Mouse (Mus musculus) layer of hippocampus, adult 9-11 months (tissue): ENCODE measurements around the gene Rab35.

Experiments
- DNase-seq: peaks from one replicate; pipeline ENCODE4 v3.0.0; 2022

The Rab35 gene

DNA sequence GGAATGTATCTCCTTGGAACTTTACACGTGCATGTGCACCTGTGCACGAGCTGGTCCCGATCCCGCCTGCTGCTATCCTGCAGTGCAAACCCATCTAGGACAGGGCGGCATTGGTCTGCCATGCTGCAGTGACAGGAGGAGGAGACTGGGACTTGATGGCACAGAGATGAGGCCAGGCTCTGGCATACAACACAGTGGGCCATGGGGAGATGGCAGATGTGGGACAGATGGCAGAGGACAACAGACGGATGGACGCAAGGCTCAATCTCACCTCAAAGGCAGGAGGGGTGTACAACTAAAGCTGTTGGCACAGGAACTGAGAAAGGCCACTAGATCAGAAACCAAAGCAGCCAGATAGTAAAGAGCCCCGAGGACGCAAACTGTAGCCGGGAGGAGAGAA lies 19.2 kb downstream of the Rab35 start:
- DNase-seq: no peak

DNA sequence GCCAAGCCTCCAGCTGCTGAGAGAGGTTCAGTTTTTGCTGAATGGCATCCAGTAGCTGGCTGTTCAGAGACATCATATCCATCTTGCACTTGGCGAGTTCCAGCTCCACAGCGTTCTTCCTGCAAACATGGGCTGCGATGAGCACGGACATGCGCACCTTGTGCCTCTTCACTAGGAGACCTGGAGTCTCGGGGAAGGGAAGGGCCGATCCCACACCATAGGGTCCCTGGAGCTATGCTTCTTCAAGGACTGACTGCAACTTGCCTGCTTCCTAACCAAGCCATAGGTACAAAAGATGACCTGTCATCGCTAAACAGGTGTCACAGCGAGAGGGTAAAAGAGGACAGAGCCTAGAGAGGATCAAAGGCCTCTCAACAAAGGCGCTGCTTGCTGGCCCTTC lies 20.1 kb downstream of the Rab35 start:
- DNase-seq: no peak

DNA sequence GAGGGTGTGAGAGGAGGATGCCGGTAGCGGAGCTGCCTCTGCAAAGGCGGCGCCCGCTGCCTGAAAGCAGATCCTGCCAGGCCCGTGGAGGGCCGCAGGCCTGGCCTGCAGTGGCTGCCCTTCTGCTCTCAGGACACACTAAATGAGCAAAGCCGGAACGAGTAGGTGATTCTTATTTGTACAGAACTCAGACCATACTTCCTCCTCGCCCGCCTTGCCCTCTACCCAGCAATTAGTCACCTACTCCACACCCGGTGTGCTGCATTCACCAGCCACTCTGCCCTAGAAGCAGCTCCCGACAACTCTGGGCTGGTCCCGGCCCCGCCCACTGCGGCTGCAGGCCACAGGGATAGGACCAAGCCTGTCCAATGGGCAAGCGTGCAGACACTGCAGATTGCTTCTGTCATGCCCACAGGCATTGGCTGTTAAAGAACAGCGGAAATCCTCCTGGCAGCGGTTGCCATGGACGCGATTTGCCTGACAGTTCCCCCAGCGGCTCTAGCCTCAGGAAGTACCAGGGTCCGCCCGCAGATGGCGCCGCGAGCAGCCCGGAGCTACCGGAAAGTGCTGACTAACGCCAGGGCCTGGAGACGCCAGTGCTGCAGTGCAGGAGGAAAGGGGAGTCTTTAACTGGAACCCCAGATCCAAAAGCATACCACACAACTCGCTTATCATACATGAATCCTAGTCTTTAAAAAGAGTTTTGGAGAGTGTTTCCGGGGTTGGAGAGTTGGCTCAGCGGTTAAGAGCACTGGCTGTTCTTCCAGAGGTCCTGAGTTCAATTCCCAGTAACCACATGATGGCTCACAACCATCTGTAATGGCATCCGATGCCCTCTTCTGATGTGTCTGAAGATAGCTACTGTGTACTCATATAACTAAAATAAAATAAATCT lies 21.2 kb downstream of the Rab35 start:
- DNase-seq: peak; percentile 100

DNA sequence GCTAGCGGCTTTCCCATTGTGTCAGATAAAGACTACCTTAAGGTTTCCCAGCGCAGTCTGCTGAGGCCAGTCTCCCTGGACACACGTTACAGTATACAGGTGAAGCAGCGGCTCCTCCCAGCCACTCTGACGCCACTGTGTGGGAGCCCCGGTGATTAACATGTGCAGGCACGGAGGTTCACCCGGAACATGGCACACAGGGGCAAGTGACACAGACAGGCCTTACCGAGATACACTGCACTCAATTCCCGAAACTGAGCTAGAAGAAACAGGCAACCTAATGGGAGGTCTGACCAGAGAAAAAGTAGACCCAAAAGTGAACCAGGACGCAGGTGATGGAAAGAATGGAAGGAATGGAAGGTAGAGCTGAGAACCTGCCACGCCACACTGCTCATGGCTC lies 22.1 kb downstream of the Rab35 start:
- DNase-seq: no peak

DNA sequence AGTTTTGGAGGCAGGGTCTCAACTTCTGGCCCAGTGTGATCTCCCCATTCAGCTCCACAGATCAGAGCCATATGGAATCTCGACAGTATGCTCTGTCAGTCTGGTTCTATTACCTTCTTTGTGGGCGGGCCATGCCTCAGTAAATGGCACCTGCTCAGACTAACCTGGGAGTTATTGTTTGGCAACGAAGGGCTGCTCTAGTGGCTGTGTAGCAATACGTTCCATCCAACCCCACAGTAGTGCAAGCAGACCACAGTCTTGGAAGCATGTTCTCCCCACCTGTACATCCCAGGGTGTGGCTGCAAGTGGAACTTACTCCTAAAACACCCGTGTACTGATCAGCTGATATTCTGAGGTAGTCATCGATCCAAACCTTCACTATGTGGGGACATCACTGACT lies 25.0 kb downstream of the Rab35 start:
- no peak for DNase-seq

DNA sequence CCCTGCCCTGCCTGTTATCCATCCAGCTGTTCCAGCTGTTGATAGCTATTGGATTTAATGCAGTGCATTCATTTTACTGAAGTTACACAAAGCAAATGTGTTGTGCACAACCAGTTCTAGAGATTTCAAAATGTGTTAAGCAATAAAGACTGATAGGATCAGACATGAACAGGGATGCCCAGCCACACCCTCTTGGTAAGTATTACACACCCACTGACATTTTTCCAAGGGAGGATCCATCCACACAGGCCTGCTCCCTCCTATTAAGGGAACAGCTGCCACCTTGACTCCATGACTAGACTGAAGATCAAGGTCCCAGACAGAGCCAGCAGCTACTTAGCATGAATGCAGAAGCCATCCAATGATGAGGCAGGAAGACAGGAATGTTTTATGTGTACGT lies 25.5 kb downstream of the Rab35 start:
- no peak for DNase-seq

DNA sequence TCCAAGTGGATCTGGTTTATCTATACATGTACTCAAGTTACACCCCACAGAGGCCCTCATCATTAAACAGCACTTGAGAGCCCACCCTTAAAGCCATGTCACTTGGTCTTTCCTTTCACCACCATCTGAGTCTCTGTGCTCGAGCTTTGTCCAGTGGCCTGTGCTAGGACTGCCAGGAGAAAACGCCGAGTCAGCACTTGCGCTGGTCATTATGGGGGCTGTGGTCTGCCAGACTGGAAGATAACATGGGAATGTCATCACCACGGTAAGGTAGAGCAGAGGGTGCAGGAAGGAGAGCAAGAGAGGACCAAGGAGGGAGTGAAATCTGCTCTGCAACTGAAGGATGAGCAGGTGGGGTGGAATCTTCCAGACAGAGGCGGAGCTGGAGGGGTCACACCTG lies 26.6 kb downstream of the Rab35 start:
- no peak for DNase-seq

DNA sequence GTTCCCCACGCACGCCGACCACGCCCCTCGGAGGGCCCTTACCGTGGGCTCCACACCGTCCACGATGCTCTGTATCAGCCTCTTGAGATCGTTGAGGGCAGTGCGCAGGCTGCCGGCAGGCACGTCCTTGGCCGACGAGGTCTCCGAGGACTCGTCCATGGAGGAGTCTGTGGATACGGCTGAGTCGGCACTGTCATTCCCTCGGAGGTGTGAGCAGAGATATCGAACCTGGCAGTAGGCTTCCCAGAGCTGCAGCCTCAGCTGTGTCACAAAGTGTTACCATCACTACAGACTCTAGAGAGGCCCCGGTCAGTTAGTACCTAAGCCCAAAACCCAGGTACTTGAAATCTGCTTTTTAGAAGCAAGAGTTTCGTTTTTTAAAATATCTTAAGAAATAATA lies 30.9 kb downstream of the Rab35 start:
- DNase-seq: no peak

DNA sequence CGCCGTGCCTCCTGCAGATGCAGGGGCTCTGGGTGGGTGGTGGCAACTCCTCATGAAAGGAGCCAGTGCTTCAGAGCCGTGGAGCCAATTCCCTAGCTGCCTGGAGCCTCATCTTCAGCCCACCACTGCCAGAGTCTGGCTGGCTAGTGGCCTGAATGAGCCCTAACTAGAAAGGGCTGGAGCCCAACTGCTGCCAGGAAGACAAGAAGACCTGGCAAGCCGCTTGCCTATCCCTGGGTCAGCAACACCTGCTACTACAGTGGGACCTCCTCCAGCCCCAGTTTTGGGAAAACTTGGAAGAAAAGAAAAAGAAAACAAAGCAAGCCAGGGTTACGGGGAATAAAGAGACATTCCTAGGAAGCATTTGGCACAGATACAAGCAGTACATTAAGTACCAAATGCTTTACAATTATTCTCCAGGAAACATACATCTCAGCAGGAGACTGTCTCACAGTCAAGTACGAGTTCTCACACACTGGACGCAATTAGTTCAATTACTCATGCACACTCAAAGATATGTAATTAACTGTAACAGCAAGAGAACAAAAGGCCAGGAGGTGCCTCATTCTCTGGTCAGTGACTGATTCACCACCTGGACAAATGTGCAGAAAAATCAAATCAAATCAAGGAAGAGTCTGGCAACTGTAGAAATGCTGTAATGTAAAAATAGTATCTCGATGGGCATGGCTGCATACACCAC lies 34.8 kb downstream of the Rab35 start:
- DNase-seq: no peak

DNA sequence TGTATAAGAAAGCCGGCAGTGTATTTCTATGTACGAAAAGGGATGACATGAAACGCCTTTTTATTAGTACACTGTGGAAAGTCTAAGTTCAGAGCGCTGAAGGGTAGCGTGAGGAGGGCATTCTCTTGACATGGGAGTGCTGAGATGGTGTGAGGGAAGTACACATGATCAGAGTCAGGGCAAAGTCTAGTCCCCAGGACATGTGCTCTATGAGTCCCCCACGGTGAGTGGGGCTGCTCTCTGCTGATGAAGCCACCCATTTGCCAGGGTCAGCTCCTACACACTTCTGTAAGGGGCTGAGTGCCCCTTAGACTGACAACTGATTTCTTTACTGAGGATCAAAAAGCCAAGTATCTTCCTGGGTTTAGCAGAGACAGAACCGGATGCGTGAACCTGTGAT lies 35.5 kb downstream of the Rab35 start:
- DNase-seq: no peak

DNA sequence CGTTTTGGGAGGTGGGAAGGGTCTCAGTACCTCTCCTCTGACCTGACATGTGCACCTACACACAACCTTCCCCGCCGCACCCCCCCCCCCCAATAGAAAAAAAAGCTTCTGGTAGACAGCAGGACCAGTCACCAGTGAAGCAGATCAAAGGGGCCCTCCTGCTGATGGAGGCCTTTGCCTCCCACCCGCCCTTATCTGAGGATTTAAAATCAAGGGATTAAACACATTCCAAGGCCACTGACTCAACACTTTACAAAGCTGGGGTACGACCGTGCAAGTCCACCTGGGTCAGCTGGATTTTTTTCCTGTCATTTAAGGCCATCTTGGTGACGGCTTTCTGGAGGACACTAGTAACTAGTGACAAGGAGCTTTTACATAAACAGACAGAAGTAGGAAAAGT lies 36.2 kb downstream of the Rab35 start:
- DNase-seq: no peak

DNA sequence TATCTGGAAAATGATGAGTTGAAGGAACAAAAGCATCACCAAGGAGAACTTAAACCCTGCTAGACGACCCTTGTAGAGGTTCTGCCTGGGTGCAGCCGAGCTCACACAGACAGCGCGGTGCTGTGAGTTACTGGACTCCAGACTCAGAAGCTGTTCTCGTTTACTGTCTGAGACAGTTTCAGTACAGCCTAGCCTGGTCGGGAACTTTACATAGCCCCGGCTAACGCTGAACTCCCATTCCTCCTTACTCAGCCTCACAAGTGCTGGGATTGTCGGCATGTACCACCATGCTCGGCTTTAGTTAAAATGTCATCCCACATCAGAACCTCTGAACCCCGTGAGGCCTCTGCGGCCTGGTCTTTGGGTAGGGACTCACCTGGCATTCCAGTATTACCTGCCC lies 37.3 kb downstream of the Rab35 start:
- no peak for DNase-seq

DNA sequence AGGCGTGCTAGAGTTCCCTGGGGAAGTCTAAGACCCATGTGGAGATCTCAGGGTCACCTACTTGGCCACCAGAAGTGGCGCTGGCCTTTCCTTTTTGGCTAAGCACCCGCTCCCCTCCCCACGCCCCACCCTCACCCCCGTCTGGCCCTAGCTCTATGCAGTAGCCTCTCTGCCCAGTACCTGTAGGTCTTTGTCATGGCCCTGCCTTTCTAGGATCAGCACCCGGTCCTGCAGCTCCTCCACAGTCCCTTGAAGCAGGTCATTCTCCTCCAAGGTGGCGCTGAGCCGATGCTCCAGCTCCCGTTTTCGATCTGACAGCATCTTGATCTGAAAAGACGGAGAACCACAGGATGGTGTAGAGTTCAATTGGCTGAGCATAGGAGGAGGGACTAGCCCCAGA lies 38.3 kb downstream of the Rab35 start:
- DNase-seq: no peak

DNA sequence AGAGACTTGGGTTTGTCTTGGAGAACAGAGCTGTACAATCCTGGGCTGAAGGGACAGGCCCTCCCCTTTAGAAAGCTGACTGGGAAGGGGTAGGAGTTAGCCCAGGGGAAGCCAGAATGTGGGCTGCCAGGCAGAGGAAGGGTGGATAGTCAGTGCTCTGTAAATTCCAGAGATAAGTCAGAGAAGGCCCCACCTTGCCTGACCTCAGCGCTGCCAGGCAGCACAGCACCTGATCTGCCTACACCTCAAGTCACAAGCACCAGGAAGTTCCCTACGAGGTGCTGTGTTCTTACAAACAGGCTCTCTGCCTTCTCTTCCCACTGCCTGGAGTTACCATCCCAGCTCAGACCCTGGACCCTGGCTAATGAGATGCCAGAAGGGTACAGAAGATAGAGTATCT lies 38.7 kb downstream of the Rab35 start:
- no peak for DNase-seq

DNA sequence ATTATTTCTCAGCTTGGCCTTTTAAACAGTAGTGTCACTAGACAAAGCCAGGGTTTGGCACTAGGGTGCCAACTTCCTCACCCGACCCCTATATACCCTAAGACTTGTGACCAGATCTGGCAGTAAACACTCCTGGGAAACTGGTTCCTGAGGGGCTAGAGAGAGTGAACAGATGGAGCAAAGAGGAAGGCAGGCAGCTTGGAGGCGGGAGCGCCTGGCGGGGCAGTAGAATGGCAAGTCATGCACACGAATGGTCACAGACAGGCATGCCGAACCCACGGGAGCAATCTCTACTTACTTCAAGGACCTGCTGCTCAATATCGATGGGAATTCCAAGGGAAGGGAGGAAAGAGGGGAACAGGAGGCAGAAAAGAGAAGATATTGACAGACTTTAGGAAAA lies 40.1 kb downstream of the Rab35 start:
- DNase-seq: no peak

DNA sequence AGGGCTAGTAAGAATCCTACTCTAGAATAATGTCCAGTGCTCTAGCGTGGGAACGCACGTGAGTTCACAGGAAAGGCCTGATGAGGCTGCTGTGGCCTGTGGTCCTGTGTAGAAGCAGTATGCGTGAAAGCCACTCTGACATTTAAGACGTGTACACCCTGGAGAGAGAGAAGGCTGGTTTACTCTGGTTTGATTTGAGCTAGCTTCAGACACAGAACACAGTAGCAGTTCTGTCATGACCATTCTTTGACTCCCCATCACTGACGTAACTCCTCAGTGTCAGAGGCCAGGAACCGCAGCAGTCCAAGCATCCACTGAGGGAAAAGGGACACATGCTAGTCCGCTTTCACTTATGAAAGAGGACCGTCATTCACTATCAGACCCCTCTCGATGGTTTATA lies 53.4 kb downstream of the Rab35 start:
- DNase-seq: no peak

DNA sequence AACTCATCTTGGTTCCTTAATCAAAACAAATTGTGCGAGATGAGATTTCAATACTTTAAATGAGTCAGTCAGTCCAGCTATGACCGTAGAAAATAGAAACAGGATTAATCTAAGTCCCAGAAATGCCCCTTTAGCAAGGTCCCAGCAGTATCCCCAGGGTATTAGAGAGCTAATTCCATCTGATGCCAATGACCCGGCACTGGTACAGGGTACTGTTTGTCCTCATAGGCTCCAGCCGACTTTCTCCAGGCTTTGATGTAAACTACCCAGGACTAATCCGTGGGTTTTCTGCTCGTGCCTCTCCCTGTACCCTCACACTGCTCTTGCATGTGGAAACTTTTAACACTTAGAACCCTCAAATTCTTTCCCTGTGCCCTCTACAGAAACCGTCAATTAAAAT lies 55.0 kb downstream of the Rab35 start:
- no peak for DNase-seq

DNA sequence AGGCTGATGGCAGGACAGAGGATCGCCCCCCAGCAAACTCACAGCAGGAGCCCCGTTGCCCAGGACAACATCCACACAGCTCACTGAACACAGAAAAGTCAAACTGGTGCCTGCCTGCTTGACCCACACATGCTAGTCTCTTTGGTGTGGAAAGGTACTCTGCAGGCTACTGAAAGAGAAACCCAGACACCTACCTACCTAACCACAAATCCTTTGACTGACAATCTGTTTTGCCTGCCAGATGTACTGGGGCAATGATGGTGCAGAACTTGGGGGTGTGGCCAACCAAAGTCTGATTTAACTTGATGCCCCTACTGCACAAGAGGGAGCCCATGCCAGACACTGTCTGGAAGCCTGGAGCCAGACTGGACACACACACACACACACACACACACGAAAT lies 61.6 kb downstream of the Rab35 start:
- DNase-seq: no peak

DNA sequence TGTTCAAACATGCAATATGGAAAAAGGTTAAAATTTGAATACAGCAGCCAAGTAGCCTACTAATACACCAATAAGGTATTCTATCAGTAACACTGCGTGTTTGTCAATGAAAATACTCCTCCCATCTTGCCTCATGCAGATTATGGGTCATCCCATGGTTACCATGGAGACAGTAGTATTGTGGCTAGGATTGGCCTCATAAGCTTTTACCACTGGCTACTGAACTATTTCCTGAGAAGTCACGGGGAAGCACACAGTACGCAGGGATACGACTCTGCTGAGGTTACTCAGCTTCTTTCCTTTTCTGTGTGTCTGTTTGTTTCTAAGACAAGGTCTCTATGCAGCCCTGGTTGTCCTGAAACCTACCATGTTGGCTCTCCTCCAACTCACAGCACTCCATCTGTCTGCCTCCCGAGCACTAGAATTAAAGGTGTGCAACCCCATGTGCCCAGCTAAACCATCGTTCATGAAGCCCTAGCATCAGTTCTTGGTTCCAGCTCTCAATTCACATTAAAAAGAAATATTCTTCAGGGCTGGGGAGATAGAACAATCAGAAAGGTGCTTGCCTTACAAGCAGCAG lies 63.6 kb downstream of the Rab35 start:
- DNase-seq: peak; percentile 31

DNA sequence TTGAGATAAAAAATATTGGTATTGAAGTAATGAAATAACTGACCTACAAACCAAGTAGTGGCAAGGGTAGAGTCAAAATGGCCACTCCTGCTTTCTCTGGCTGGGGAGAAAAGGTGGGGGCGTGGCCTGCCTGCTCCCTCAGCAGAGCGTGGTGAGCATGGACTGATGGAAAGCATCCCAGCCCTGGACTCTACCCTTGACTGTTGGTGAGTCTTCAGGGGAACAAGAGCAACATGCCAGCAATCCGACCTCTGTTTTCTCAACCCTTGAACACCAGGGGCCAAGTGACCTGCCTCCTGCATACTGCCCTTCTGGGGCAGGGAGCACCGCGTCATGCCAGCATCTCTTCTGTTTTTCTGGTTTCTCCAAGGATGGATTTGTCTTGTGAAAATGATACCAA lies 65.1 kb downstream of the Rab35 start:
- no peak for DNase-seq
